Mouse (Mus musculus) hindlimb bud, embryonic 11.5 days (tissue): Measurements from ENCODE around the gene Rab3il1.

Experiments
- DNase-seq: peaks from one replicate; pipeline ENCODE4 v3.0.0-alpha.2; 2012; ENCODE audit warnings: low read depth, low spot score; ENCODE audit errors: extremely low spot score

Rab3il1 gene

DNA sequence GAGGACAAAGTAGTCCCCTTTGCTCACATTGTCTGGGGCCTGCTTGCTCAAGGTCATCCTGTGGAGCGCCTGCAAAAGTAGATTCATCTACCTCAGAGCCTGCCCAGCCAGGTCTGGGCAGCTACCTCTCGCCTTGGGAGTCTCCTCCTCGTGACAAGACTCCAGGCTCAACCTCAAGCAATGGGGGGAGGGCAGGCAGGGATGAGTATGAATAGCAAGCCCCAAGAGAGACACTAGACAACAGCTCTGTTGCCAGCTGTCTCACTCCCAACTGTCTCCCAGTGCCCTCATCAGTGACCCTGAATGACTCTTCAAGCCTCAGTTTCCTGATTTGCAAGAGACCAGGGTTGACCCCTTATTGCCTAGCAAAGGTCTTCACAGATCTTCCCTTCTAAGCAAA lies 11.9 kb downstream of the Rab3il1 start:
- no peak for DNase-seq

DNA sequence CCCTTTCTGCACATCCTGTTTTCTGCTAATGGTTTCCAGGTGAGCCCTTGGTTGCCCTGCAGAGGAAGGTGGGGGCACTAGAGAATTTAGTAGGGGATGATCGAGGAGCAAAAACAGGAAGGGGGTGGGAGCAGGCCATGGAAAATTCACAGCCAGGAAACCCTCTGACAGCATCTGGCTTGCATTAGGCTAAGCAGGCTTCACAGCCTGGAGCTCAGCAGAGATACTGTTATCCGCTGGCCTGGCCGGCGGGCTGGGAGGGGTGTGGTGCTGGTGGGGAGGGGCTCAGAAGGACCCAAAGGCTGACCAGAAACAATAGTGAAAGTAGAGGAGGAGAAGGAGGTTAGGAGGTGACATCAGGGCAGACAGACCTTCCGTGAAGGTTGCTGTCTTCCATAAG lies 12.4 kb downstream of the Rab3il1 start:
- DNase-seq: peak; percentile 86

DNA sequence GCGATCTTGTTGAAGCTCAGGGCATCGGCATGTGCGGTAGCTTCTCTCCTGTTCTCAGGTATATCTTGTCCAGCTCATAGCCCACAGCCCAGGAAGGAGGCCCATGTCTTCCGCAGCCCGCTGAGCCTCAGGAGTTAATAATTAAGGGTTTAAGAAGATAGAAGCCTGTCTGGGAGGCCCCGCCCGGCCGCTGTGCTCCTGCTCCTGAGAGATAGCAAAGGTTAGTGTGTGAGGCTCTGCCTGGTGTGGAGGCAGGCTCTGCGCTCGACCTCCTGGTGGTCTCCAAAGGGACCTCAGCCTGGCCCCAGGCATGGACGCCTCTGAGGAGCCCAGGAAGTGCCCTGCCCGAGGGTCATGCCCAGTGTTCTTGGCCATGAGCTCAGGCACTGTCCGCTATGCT lies 13.4 kb downstream of the Rab3il1 start:
- no peak for DNase-seq

DNA sequence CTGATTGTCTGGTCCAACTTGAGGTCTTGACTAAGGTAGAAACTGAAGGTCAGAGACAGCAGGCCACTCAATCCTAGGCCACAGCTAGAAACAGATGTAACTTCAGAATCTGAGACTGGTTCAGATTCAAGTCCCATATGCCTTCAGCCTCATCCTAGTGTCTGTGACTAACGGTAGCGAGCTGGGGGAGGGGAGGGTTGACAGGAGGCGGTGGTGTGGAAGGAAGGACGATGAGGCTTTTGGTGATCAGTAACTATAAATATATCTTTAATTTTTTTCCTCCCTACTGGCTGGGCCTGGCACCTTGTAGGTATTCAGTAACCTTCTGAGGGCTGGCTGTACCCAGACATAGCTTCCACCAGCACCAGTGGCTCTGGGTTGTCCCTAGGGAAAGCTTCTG lies 14.0 kb downstream of the Rab3il1 start:
- no peak for DNase-seq

DNA sequence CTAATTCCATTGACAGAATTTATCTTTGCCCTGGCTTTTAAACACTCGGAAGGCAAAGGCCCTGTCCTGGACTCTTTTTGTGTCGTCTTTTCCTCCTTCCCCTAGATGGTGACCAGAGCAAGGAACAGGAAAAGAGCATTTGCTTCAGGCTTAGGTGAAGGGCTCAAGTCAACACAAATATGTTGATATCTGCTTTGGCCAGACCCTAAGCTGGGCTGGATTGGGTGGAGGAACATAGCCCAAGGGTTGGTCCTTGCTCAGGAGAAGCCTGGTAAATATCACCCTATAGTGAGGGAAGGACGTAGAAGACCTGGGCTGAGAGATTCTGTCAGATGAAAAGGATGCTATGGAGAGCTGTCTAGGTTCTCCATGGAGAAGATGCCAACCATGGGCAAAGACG lies 14.7 kb downstream of the Rab3il1 start:
- DNase-seq: no peak

DNA sequence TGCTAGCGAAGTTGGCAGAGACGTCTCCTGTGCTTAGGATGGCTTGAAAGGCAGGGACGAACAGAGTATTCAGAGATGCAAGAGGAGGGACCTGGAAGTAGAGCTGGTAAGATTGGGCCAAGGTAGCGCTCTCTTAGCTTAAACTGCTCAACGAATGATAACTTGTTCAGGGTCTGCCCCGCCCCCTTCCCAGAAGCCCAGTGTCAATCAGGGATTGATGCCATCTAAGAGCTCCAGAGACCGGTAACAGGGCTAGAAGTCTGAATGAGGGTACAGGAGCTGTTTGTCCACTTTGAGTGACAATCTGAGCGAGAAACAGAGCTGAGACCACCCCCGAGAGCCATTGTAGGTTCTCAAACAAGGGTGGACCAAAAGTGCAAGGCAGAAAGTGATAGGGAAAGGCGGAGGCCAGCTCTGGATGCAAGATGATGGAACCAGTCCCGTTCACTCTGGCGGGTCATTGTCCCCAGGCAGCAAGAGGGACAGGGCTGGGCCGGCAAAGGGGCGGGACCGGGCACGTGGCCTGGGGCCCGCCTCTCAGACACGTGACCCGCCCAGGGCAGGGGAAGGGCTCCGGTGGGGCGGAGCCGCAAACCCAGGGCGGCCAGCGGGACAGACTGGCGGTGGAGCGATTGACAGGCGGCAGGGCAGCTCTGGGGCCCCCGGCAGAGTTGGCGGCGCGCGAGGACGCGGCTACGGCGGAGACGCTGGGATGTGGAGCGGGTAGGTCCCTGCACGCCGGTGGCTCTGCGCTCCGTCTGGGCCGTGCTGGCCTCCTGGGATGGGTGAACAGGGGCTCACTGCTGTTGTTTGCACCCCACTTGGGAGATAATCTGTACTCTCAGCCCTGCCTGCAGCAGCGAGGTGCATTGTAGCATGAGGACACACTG lies 16.4 kb downstream of the Rab3il1 start:
- DNase-seq: no peak

DNA sequence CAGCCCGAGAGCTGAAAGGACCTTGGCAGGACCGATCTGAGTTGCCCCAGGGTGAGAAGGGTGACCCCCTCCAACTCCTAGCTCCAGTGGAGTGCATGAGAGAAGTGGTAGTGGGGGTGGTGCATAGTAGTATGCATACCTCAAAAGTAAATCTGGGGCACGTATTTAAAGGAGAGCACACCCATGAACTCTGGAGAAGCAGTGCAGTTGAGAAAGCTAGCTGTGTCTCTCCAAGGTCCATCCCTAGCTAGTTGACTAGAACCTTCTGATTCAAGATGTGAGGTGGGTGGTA lies 17.0 kb downstream of the Rab3il1 start:
- DNase-seq: no peak

DNA sequence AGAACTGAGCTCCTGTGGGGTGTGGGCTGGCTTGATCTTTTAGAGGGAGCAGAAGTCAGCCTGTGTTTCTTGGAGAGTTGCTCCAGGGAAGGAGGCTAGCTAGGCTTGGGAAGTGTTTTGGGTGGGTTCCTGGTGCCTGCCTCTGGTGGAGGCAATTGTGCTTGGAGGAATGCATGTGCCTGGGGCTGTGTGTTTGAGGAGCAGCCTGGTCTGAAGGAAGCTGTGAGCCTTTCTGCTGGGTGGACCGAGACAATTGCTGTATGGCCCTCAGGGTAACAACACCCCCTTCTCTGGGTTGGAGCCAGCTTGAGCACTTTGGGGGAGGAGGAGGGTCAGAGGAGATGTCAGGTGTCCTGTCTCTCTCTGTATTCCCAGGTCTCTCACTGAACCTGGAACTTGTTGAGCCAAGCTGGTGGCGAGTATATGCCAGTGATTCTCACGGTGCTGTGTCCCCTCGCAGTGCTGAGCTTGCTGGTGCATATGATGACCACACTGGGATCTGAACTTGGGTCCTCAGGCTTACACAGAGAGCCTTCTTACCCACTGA lies 17.8 kb downstream of the Rab3il1 start:
- no peak for DNase-seq

DNA sequence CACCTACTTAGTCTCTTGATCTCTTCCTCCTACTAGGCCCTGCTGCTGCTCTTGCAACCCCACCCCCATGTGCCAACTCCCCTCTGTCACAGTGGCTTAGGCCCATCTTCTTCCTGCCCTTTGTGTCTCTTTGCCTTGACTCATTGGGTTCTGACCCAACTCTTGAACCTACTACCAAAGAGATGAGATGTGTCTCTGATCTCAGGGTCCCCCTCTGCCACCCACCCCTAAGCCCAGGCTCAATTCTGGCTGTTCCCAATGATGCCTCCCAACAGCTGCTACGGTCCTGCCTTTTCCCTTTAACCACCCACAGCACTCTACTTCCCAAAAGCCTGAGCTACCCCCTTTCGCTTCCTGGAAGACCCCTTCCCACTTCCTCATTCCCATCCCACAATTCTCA lies 20.5 kb downstream of the Rab3il1 start:
- no peak for DNase-seq

DNA sequence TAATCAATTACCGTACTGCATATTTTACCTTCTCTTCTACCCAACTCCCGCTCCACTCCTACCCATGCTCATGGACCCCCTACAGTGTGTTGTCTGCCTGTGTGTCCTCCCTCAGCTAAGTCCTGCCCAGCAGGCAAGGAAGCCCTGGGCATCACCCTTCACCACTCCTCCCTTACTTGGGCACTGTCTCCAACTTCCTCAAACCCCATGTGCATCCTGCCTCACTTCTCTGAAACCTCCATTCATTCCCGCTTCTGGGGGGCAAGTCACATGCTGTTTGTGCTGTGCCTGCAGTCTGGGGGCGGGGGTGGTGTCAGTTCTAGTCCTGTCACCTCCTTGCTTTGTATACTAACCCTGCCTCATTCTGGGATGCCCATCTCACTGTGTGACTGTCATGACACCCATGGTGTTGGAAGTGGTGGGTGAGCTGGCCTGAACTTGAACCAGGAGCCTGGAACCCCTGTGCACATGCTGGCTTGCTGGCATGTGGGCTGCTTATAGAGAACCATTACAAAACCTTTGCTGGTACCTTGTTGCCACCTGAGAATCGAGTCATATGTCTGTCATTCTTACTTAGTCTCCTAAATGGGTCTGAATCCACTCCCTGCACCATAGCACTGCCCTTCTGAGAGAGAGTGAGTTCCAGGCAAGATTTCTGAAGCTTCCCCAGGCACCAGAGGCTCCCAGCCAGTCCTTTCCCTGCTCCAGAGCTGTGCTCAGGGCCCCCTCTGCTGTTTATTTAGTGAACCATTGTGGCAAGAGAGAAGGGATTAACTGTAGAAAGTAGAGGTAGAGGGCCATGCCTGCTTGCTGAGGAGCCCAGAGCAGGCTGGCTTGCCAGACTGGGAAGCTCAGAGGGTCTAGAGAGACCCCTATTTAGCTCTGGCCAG lies 21.2 kb downstream of the Rab3il1 start:
- no peak for DNase-seq

DNA sequence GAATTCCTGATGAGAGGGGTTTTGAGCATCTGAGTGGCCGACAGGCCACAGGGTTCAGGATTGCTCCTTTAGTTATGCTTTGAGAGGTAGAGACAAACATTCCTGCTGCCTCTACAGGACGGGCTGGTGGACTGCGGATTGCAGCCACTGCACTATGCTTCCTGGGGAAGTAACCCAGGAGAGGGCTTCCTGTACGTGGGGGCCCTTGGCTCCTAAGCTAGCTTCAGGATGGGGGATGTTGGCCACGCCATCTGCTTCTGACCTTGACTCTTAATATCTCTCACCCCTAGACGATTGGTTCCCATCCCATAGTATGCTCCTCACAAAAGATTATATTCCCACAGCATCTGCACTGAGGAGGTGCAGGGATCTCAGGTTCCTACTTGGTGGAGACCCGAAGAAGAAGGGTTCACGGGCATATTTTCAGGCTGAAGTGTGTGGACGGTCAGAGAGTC lies 21.9 kb downstream of the Rab3il1 start:
- DNase-seq: no peak

DNA sequence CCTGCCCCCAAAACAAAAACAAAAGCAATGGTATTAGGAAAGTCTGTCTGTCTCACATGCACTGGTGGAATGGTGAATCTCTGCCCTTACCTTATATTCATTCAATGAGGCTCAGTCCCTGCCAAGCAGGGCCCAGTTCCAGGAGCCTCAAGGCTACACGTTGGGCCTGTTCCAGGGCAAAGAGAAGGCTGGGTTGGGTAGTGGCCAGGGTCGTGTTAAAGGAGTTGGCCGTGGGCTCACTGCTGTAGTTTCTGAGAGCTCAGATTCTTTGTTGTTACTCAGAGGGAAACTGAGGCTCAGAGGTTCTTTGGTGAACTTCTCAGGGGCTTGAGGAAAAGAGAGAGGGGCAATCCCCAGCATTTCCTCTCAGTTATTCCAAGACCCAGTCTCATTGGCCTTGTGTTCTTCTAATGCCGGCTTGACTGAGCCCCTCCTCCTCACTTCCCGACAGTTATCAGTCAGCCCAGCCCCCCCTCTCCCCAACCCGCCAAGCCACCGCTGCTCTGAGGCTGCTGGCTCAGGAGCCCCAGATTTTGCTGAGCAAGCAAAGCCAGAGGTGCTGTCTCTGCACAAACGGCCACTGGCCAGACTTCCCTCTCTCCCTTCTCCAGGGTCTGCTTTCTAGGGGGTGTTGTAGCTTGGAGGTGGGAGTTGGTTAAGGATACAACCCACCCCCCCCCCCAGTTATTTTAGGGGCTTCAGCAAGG lies 23.9 kb downstream of the Rab3il1 start:
- DNase-seq: no peak

DNA sequence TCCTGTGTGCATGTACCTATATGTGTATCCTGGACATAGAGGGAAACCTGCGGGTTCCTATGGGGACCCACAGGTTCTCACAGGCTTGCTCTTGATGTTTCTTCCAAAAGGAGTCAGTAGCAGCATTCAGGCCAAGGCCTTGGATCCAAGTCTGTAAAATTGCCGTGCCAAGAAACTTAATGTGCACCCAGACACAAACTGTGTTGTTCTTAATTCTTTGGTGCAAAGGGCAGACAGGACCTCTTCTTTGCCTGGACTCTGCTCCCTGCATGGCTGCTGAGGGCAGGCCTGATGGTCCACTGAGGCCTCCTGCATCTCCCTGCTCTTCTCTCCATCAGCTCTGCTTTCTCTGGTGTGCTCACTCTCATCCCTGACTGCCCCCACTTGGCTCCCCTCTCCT lies 28.3 kb downstream of the Rab3il1 start:
- no peak for DNase-seq

DNA sequence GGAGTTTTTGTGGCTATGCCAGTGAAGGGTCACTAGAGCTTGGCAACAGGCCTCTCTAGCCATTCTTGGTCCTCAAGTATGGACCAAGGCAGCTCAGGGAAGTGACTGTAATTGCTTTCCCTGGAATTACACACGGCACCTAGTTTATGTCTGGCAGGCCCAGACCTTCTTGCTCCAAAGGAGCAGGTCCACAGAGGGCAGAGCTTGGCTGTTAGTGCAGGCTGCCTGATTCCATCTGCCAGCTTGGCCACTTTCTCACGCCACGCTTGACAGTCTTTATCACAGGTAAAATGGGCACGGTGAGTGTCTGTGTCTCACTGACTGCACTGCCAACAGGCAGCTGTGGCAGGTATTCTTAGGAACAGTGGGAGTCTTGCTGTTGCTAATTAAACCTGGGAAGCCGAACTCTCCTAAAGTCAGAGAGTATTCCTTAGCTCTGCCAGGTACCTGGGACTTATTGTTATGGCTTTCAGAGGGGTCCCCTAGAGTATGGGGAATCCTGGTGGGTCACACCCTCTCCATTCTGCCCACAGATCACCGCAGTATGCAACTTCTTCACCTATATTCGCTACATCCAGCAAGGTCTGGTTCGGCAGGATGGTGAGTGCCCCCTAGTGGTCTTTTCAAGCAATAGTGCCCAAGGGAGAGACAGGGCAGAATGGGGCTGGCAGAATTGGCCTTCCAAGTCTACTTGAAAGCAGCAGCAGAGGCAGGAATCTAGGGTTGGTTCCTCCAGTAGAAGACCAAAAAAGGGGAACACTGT lies 31.9 kb downstream of the Rab3il1 start:
- no peak for DNase-seq

DNA sequence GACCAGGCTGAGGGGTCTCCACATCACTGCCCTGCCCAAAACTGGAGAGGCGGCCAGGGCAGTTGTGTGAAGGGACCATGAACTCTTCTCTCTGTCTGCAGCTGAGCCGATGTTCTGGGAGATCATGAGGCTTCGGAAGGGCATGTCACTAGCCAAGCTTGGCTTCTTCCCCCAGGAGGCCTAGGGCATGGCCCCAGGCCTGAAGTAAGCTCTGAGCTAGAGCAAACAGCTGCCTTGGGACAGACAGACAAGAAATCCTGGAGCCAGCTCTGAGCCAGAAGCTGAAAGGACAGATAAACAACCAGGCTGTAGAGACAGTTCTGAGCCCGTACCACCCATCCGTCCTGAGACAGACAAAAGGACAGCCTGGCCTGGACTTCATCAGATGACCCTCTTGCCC lies 32.9 kb downstream of the Rab3il1 start:
- no peak for DNase-seq

DNA sequence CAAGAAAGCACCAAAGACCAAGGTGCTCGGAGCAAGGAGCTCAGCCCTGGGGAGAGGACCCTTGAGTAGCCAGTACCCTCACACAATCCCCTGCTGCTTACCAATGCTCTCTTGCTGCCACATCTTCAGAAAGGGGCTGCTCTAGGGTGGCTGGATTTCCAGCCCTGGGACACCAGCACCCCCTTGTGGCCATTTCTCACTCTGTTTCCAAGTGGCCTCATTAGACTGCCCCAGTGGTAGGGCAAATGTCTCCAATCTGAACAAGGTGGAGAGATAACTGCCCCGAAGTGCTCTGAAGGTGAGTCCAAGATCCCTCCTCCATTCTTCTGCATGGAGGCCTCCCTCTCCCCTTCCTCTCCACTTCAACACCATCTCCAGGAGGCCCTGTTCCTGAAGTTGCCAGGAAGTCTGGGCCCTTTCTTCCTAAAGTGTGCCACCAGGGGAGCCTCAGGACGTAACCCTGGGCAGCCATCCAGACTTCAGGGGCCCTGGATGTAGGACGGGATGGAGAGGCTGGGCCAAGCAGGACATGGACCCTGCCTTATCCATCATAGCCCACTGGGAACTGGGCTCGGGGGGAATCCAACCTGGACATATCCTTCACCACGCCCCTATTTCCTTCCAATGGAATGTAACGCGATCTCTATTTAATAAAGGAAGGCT lies 33.4 kb downstream of the Rab3il1 start:
- DNase-seq: no peak

DNA sequence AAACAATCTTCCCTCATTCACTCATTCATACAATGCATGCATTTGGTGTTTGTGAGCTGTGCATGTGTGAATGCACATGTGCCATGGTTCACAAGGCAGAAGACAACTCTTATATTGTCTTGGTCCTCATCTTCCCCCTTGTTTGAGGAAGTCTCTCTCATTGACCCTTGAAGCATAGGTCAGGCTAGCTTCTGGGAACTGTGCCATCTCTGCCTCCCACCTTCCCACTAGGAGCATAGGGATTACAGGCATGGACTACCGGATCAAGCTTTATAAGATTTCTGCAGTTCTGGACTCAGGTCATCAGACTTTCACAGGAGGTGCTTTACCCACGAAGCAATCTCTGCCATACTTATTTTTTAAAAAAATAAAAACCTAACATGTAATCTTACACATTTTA lies 36.1 kb downstream of the Rab3il1 start:
- no peak for DNase-seq

DNA sequence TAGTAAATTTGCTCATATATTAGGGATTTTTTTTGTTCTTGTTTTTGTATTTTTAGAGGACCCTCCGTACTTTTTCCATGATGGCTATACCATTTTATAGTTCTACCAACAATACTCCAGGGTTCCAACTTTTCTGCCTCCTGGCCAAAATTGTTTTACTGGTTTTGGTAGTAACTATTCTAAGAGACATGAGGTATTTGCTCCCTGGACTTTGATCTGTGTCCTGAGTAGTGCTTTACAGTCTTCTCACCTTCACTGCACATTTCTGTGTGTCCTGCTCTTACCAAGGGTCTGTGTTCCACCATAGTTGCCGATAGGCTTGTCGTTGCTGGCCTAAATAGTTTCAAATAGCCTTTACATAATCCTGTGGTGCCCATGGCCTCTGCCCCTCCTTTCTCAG lies 36.9 kb downstream of the Rab3il1 start:
- DNase-seq: no peak

DNA sequence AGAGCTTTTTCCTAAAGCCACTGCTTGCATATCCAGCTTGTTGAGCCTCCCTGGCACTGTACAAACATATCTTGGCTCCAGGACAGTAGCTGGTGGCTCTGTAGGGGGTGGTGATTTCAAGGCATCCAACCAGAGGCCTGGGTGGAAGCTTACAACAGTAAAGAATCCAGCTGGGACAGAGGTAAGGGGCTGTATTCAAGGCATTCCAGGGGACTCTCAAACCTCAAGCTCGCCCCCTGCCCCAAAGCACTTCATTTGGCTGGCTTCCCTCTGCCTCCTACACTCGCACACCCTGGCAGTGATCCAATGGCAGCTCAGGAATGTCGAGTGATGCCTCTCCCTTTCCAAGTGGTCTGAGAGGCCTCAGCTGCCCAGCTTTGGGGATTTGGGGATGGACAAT lies 37.4 kb downstream of the Rab3il1 start:
- no peak for DNase-seq

DNA sequence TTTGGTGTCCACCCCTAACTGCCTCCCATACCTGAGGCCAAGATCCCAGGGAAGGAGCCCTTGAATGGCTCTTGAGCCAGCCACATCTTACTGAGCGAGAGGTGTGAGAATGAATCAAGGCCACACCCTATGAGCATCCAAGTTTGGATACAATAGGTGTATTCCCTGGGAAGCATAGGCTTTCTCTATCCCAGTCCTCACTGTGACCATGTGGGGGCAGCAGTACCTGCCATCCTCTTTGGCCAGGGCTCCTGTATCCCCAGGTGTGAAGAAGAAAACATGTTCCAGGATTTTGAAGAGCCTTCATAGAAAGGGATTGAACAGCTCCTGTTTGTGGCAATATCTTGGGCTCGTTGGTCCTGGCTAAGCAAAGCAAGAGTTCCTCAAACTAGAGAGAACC lies 38.1 kb downstream of the Rab3il1 start:
- no peak for DNase-seq
